Mouse (Mus musculus) spleen, adult 12 weeks (tissue): ENCODE data around the gene Tfip11.

Source experiments
- DNase-seq: peaks from one replicate; pipeline ENCODE4 v3.0.0; 2022; ENCODE audit warnings: low spot score

The Tfip11 gene

DNA sequence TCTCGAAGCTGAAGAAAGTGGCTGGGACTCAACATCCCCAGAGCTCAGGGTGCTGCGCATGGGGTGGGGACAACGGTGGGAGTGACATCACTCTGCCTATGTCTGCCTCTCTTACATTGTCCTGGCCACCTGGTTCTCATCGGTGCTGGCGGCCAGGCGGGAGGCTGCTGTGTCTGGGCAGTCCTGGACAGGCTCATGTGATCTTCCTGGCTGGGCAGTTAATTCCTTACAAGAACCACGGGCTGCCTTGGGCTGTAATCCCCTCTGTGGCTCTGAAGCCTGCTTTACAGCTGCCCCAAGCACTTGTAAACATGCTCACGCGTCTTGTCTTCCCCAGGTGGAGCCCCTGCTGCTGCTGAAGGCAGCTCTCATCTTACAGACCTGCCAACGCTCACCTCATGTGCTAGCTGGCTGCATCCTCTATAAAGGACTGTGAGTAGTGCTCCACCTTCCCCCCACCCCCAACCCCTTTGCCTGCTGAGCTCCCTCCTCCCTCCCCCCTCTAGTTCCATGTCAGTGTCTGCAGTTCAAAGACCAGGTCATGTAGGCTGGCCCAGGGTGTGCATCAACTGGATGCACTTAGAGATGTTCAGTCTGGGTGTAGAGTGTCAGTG, 38.1 kb downstream of the Tfip11 start:
- no peak for DNase-seq

DNA sequence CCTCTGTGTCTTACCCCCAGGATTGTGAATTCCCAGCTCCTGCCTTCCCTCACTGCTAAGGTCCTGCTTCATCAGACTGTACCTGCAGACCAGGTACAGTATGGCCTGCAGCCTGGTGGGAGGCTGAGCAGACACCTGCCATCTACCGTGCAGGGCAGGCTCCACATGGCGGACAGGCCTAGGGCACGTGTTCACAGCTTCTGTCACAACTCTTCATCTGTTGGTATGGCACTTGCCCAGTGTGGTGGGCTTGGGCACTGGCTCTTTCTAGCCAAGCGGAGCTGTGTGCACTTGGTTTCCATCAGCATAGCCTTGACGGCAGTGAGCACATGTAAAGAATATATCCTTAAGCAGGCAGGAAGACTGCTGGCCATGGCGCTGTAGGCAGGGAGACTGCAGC, 40.7 kb downstream of the Tfip11 start:
- DNase-seq, result no peak

- no peak for DNase-seq
Measured at GRCm38 (mm10) chr5:112367338-112367737, 41.2 kb downstream of the Tfip11 start.

DNA sequence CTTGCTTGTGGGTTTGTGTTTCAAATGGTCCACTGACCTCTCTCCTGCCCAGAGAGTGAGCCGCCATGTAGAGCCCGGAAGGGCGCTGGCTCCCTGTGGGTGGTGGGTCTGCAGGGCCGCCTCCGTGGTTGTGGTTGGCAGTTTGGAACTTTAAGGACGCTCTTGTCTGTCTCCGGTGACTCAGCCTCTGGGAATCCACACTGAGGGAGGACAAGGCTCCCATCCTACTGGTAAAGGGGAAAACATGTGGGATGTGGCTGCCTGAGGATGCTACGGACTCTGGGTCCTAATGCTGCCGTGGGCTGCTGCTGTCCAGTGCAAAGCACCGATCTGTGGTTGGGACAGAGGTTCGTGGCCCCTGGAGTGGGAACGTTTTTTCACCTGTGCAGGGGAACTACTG, 41.8 kb downstream of the Tfip11 start:
- DNase-seq, result no peak

DNA sequence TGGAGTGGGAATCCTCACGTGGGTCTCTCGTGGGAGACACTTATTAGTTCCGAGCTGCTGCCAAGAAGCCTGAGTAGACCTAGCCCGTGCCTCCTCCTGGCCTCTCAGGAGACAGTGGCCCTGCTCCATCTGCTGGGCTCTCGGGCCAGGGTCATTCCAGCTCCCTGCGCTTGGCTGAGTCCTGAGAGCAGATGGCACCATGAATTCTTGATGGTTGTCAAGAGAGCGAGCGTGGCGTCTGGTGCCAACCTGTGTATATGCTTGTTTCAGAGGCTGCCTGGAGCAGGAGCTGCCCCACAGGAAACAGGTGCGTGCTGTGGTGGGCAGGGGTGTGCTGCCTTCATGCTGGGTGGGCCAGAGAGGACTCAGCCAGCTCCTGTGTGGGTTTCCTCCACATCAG, 42.5 kb downstream of the Tfip11 start:
- DNase-seq, result no peak

- DNase-seq, result no peak
Measured at GRCm38 (mm10) chr5:112369326-112369725, 43.2 kb downstream of the Tfip11 start.

GRCm38 (mm10) chr5:112370236-112370813, 44.2 kb downstream of the Tfip11 start:
- DNase-seq, result no peak

DNA sequence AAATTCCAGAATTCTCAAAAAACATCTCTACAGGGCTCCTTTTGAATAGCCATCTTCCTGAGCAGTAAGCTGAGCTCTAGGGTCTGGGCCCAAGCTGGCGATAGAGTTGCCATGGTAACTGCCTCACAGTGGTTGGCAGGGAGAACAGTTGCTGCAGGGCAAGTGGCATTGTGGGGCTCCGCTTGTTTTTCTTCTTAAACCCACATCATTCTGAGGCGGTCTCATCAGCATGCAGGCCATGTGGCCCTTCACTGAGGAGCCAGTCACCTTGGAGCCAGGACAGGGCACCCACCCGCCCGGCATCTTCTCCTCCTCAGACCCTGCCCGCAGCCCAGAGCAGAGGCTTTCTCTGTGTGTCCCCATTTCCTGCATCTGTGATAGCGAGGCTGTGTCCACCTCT, 45.8 kb downstream of the Tfip11 start:
- no peak for DNase-seq

GRCm38 (mm10) chr5:112376111-112376510, 50.0 kb downstream of the Tfip11 start:
- no peak for DNase-seq

- no peak for DNase-seq
Measured at GRCm38 (mm10) chr5:112377380-112377779, 51.2 kb downstream of the Tfip11 start.

GRCm38 (mm10) chr5:112378716-112379115, 52.6 kb downstream of the Tfip11 start:
- no peak for DNase-seq

DNA sequence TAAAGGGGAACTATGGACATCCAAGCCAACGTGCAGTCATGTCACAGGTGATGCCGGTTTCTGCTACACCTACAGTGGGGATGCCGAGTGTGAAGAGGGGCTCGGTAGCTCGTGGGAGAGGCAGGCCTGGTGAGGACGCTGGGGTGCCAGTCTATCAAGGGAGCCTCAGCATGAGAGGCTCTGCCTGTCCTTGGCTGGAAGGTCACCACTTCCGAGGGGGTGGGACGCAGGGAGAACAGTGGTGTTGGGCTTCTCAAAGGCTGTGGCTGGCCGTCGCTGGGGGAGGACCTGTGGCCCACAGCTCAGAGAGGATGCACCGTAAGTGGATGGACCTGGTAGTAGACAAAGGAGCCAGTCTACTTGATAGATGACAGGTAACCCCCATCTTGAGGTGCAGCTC, 55.0 kb downstream of the Tfip11 start:
- no peak for DNase-seq

DNA sequence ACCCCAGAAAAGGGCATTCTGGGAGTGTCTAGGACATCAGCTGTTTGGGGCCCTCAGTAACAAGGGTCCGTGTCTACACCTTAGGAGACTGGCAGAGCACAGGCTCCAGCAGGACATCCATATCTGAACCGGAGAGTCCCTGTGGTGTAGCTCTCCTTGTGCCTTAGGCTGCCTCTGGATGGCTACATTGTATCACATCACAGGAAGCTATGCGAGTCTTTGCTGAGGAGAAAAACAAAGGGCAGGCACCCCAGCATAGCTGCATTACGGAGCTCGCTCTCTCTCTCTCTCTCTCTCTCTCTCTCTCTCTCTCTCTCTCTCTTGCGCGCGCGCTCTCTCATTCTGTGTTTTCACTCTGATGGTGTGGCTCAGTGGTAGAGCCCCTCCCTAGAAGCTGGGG, 55.9 kb downstream of the Tfip11 start:
- no peak for DNase-seq

- no peak for DNase-seq
Measured at GRCm38 (mm10) chr5:112382641-112383330, 56.6 kb downstream of the Tfip11 start.

- no peak for DNase-seq
Measured at GRCm38 (mm10) chr5:112384805-112385472, 58.8 kb downstream of the Tfip11 start.

GRCm38 (mm10) chr5:112385973-112386372, 59.8 kb downstream of the Tfip11 start:
- no peak for DNase-seq
